Mouse (Mus musculus) liver, embryonic 11.5 days (tissue): ENCODE results near the gene Pole4. TPM values are rescaled to one million over a fixed set of nuclear protein-coding genes. Genes with fewer than 3 reads are reported as not detected.
"Not testable (repeated sequence)": the region's sequence is repeated elsewhere in the genome, so short reads cannot be mapped to it uniquely, and the experiment has no call there.

Source experiments
- ATAC-seq: fragments of 200-750 bp; cut with Nextera tagmentation; replicated peaks from 2 replicates; pipeline ENCODE4 v1.8.0; 2017; ENCODE audit warnings: moderate number of reproducible peaks, mild to moderate bottlenecking, moderate TSS enrichment, moderate library complexity; ENCODE audit not compliant: low FRiP score
- DNase-seq: peaks from one replicate; pipeline ENCODE4 v3.0.0-alpha.2; 2017; ENCODE audit warnings: low spot score
- H3K27ac ChIP-seq: fragments of 300-500 bp; sonication (generic); 2 replicates; pipeline ENCODE4 v1.5.1; 2014; ENCODE audit warnings: mild to moderate bottlenecking, low read depth, low read length, control low read depth
- H3K27me3 ChIP-seq: fragments of 300-500 bp; sonication (generic); replicated peaks from 2 replicates; pipeline ENCODE4 v1.6.1; 2014; ENCODE audit warnings: low read length, mixed read lengths; ENCODE audit not compliant: control insufficient read depth, insufficient read depth
- H3K36me3 ChIP-seq: fragments of 300-500 bp; sonication (generic); 2 replicates; pipeline ENCODE4 v1.6.1; 2014; ENCODE audit warnings: mild to moderate bottlenecking, low read length, moderate library complexity, mixed read lengths; ENCODE audit not compliant: control insufficient read depth, insufficient read depth
- H3K4me1 ChIP-seq: fragments of 300-500 bp; sonication (generic); replicated peaks from 2 replicates; pipeline ENCODE4 v1.6.1; 2014; ENCODE audit warnings: low read length, mixed read lengths; ENCODE audit not compliant: control insufficient read depth, insufficient read depth
- H3K4me2 ChIP-seq: fragments of 300-500 bp; sonication (generic); 2 replicates; pipeline ENCODE4 v1.6.1; 2014; ENCODE audit warnings: mild to moderate bottlenecking, control low read depth, moderate library complexity
- H3K4me3 ChIP-seq: fragments of 300-500 bp; sonication (generic); 2 replicates; pipeline ENCODE4 v1.5.1; 2014; ENCODE audit warnings: low read depth, low read length, control low read depth
- H3K9ac ChIP-seq: fragments of 300-500 bp; sonication (generic); 2 replicates; pipeline ENCODE4 v1.6.1; 2014; ENCODE audit warnings: low read depth, low read length, control low read depth
- H3K9me3 ChIP-seq: fragments of 300-500 bp; sonication (generic); 2 replicates; pipeline ENCODE4 v1.6.1; 2016; ENCODE audit warnings: low read length, inconsistent platforms, mixed read lengths; ENCODE audit not compliant: control insufficient read depth
- WGBS: fragments of 180-500 bp; shearing (Covaris S2); extraction: QIAGEN DNeasy Blood & Tissue Kit; methylation state at CpG from one replicate; pipeline ENCODE4 v1.1.7; 2014; 5-methylcytosine and 5-hydroxymethylcytosine counted together
- polyA plus RNA-seq: library from polyadenylated mRNA; unstranded; fragments of >200 nt; fragmentation: Nextera tagmentation; extraction: Ambion mirVana; gene quantifications from 2 replicates; pipeline ENCODE4 v1.2.1, GENCODE M21; 2014

Gene Pole4
- polyA plus RNA-seq, 1 experiment from 2014 or later = 106 TPM

- WGBS = 64% methylated on average over 2 of the region's 2 CpGs
- not testable (repeated sequence) for H3K4me1 ChIP-seq, H3K36me3 ChIP-seq, ATAC-seq, DNase-seq, H3K4me2 ChIP-seq, H3K4me3 ChIP-seq, H3K27ac ChIP-seq, H3K27me3 ChIP-seq, H3K9ac ChIP-seq, H3K9me3 ChIP-seq
Measured at GRCm38 (mm10) chr6:82679286-82679685, 25.9 kb downstream of the Pole4 start.

GRCm38 (mm10) chr6:82677629-82678028 lies 27.5 kb downstream of the Pole4 start:
- H3K4me2 ChIP-seq, H3K27me3 ChIP-seq, H3K27ac ChIP-seq, H3K9me3 ChIP-seq, H3K36me3 ChIP-seq, H3K9ac ChIP-seq, H3K4me1 ChIP-seq, ATAC-seq, DNase-seq, H3K4me3 ChIP-seq: not testable (repeated sequence)
- WGBS = 66% methylated on average over 3 of the region's 3 CpGs

GRCm38 (mm10) chr6:82666480-82666879 lies 38.7 kb downstream of the Pole4 start:
- H3K27me3 ChIP-seq = no peaks in the 10 kb centered on the region
- no peaks in the 10 kb centered on the region for H3K9me3 ChIP-seq
- no peaks in the 10 kb centered on the region for H3K4me1 ChIP-seq
- no peaks in the 10 kb centered on the region for H3K36me3 ChIP-seq
- H3K4me3 ChIP-seq = no peak overlapping the region
- H3K27ac ChIP-seq = no peak overlapping the region
- no peak for ATAC-seq
- H3K4me2 ChIP-seq = no peak overlapping the region
- no peak for DNase-seq
- no peak overlapping the region for H3K9ac ChIP-seq

GRCm38 (mm10) chr6:82653169-82653525 lies 52.0 kb downstream of the Pole4 start:
- Histone ChIP-seq H3K4me1 (peaks cover 6% of the 10 kb centered on the region), H3K9ac (peak overlapping the region; percentile 91), H3K27ac (peak overlapping the region; percentile 95; the same call in 1 of the 2 replicates), H3K27me3 (no peaks in the 10 kb centered on the region), H3K36me3 (no peaks in the 10 kb centered on the region), H3K9me3 (no peaks in the 10 kb centered on the region), H3K4me3 (peak overlapping the region; percentile 71), H3K4me2 (peak overlapping the region; percentile 88)
- no peak for DNase-seq
- 32% methylated on average over 11 of the region's 11 CpGs for WGBS
- ATAC-seq = no peak; the same call in 1 of the 2 replicates

GRCm38 (mm10) chr6:82652521-82653168 lies 52.5 kb downstream of the Pole4 start:
- H3K36me3 ChIP-seq = no peaks in the 10 kb centered on the region
- peak overlapping the region; percentile 88 for H3K4me2 ChIP-seq
- peak; percentile 98 for ATAC-seq
- peaks cover 6% of the 10 kb centered on the region for H3K4me1 ChIP-seq
- peak overlapping the region; percentile 95 for H3K27ac ChIP-seq
- WGBS = under 1% methylated on average over 67 of the region's 67 CpGs
- no peaks in the 10 kb centered on the region for H3K27me3 ChIP-seq
- peak overlapping the region; percentile 91 for H3K9ac ChIP-seq
- peak overlapping the region; percentile 71 for H3K4me3 ChIP-seq
- DNase-seq = peak; percentile 96
- no peaks in the 10 kb centered on the region for H3K9me3 ChIP-seq

GRCm38 (mm10) chr6:82649096-82649495 lies 56.1 kb downstream of the Pole4 start:
- Histone ChIP-seq H3K27me3 (no peaks in the 10 kb centered on the region), H3K4me3 (no peak overlapping the region), H3K4me2 (no peak overlapping the region), H3K36me3 (peaks cover 5% of the 10 kb centered on the region), H3K9ac (no peak overlapping the region), H3K9me3 (no peaks in the 10 kb centered on the region), H3K27ac (no peak overlapping the region), H3K4me1 (peaks cover 6% of the 10 kb centered on the region)
- no peak for DNase-seq
- no peak for ATAC-seq
- 83% methylated on average over 2 of the region's 2 CpGs for WGBS

- Histone ChIP-seq H3K36me3 (peaks cover 5% of the 10 kb centered on the region), H3K4me2 (no peak overlapping the region)
Measured at GRCm38 (mm10) chr6:82647940-82648655, 57.1 kb downstream of the Pole4 start.

GRCm38 (mm10) chr6:82647001-82647400 lies 58.2 kb downstream of the Pole4 start:
- Histone ChIP-seq H3K36me3 (peaks cover 5% of the 10 kb centered on the region), H3K9me3 (no peaks in the 10 kb centered on the region), H3K4me2 (no peak overlapping the region), H3K4me3 (no peak overlapping the region), H3K9ac (no peak overlapping the region), H3K27ac (no peak overlapping the region), H3K27me3 (no peaks in the 10 kb centered on the region), H3K4me1 (peaks cover 4% of the 10 kb centered on the region)
- no peak for DNase-seq
- ATAC-seq = no peak
- WGBS = 98% methylated on average over 1 of the region's 1 CpGs

More at GRCm38 (mm10) chr6:82647940-82648655, 57.1 kb downstream of the Pole4 start:
- H3K27me3 ChIP-seq = no peaks in the 10 kb centered on the region
- H3K4me3 ChIP-seq = no peak overlapping the region
- H3K9ac ChIP-seq = no peak overlapping the region
- no peaks in the 10 kb centered on the region for H3K9me3 ChIP-seq
- no peak overlapping the region for H3K27ac ChIP-seq
- peaks cover 6% of the 10 kb centered on the region for H3K4me1 ChIP-seq
- 96% methylated on average over 1 of the region's 1 CpGs for WGBS
- ATAC-seq (no peak), DNase-seq (no peak)

- no peak overlapping the region for H3K27ac ChIP-seq
- ATAC-seq = no peak
- WGBS = 73% methylated on average over 4 of the region's 4 CpGs
Measured at GRCm38 (mm10) chr6:82640046-82640445, 65.1 kb downstream of the Pole4 start.

More at GRCm38 (mm10) chr6:82640046-82640445, 65.1 kb downstream of the Pole4 start:
- H3K4me1 ChIP-seq = no peaks in the 10 kb centered on the region
- H3K9ac ChIP-seq = no peak overlapping the region
- H3K4me2 ChIP-seq = no peak overlapping the region
- no peaks in the 10 kb centered on the region for H3K27me3 ChIP-seq
- DNase-seq = no peak
- H3K9me3 ChIP-seq = no peaks in the 10 kb centered on the region
- H3K4me3 ChIP-seq = no peak overlapping the region
- no peaks in the 10 kb centered on the region for H3K36me3 ChIP-seq
